Mouse (Mus musculus) thymus, adult 2 months (tissue): ENCODE measurements around the gene Trpv1. TPM values are rescaled to one million over a fixed set of nuclear protein-coding genes. Genes with fewer than 3 reads are reported as not detected.

Source experiments
- DNase-seq: peaks from one replicate; pipeline ENCODE4 v3.0.0; 2021
- H3K27ac ChIP-seq: fragments of 200-500 bp; 2 replicates; pipeline ENCODE4 v1.5.1; 2012; ENCODE audit warnings: low read length, control low read depth; ENCODE audit not compliant: control insufficient read depth, insufficient read depth
- H3K27me3 ChIP-seq: fragments of 200-500 bp; 2 replicates; pipeline ENCODE4 v1.6.1; 2012; ENCODE audit warnings: mild to moderate bottlenecking, low read length, moderate library complexity, mixed read lengths; ENCODE audit not compliant: control insufficient read depth, insufficient read depth
- H3K36me3 ChIP-seq: fragments of 200-500 bp; 2 replicates; pipeline ENCODE4 v1.6.1; 2012; ENCODE audit warnings: mild to moderate bottlenecking, low read length, moderate library complexity; ENCODE audit not compliant: control insufficient read depth, insufficient read depth
- H3K4me1 ChIP-seq: fragments of 200-500 bp; replicated peaks from 2 replicates; pipeline ENCODE4 v1.6.1; 2012; ENCODE audit warnings: low read length; ENCODE audit not compliant: control insufficient read depth, insufficient read depth
- H3K4me3 ChIP-seq: fragments of 200-500 bp; 2 replicates; pipeline ENCODE4 v1.5.1; 2012; ENCODE audit warnings: mild to moderate bottlenecking, low read length, control low read depth, moderate library complexity; ENCODE audit not compliant: control insufficient read depth, insufficient read depth
- CTCF ChIP-seq: fragments of 200-500 bp; IDR thresholded peaks from 2 replicates; pipeline ENCODE4 v1.5.1; 2012; ENCODE audit warnings: mild to moderate bottlenecking, control low read depth, low read length, moderate library complexity, borderline replicate concordance; ENCODE audit not compliant: control insufficient read depth, poor library complexity, insufficient read depth; ENCODE audit errors: extremely low read depth
- POLR2A ChIP-seq: fragments of 200-500 bp; IDR thresholded peaks from 2 replicates; pipeline ENCODE4 v1.6.1; 2012; ENCODE audit warnings: mild to moderate bottlenecking, low read length, control low read depth, moderate library complexity; ENCODE audit not compliant: control insufficient read depth, poor library complexity, insufficient read depth; ENCODE audit errors: extremely low read depth
- WGBS: fragments of 180-500 bp; shearing (Covaris S2); methylation state at CpG from one replicate; pipeline ENCODE4 v1.1.7; 2018; 5-methylcytosine and 5-hydroxymethylcytosine counted together
- polyA plus RNA-seq: library from polyadenylated mRNA; depleted of rRNA; stranded (reverse); fragments of >200 nt; gene quantifications from 2 replicates; pipeline ENCODE4 v1.2.3, GENCODE M21; 2012

Gene Trpv1
- polyA plus RNA-seq, 1 experiment, result 0.16 TPM

- H3K36me3 ChIP-seq, result no peaks in the 10 kb centered on the region
- DNase-seq, result peak; percentile 96
- peaks cover 3% of the 10 kb centered on the region for H3K4me1 ChIP-seq
- no peaks in the 10 kb centered on the region for H3K27me3 ChIP-seq
- no peak within 1 kb of the TSS for H3K27ac ChIP-seq
- WGBS, result under 1% methylated on average over 32 of the region's 32 CpGs
- no peak for TF ChIP-seq POLR2A
- TF ChIP-seq CTCF, result no peak
- H3K4me3 ChIP-seq, result peak within 1 kb of the TSS; percentile 75
These were observed 34.8 kb upstream of the Trpv1 start, which contains the start of gene Shpk for GRCm38 (mm10) chr11:73199230-73199712. Shpk (plus strand) TSS chr11:73199460.

GRCm38 (mm10) chr11:73199879-73200278 lies 34.2 kb upstream of the Trpv1 start:
- H3K27ac ChIP-seq, result no peak overlapping the region
- WGBS, result under 1% methylated on average over 12 of the region's 12 CpGs
- H3K4me1 ChIP-seq, result peaks cover 3% of the 10 kb centered on the region
- H3K36me3 ChIP-seq, result no peaks in the 10 kb centered on the region
- H3K4me3 ChIP-seq, result peak overlapping the region; percentile 75
- peak; percentile 53 for DNase-seq
- TF ChIP-seq CTCF (no peak), POLR2A (no peak)
- no peaks in the 10 kb centered on the region for H3K27me3 ChIP-seq

GRCm38 (mm10) chr11:73201021-73201420 lies 33.1 kb upstream of the Trpv1 start:
- no peak for DNase-seq
- H3K27ac ChIP-seq, result no peak overlapping the region
- WGBS, result 92% methylated on average over 2 of the region's 2 CpGs
- H3K36me3 ChIP-seq, result no peaks in the 10 kb centered on the region
- no peak for TF ChIP-seq POLR2A
- no peak for TF ChIP-seq CTCF
- peaks cover 3% of the 10 kb centered on the region for H3K4me1 ChIP-seq
- no peaks in the 10 kb centered on the region for H3K27me3 ChIP-seq
- no peak overlapping the region for H3K4me3 ChIP-seq

- H3K4me3 ChIP-seq, result no peak overlapping the region
These were observed 32.5 kb upstream of the Trpv1 start for GRCm38 (mm10) chr11:73201597-73201996.

GRCm38 (mm10) chr11:73203895-73204294 lies 30.2 kb upstream of the Trpv1 start:
- 97% methylated on average over 8 of the region's 8 CpGs for WGBS
- Histone ChIP-seq H3K27ac (no peak overlapping the region), H3K4me1 (no peaks in the 10 kb centered on the region), H3K4me3 (no peak overlapping the region), H3K36me3 (no peaks in the 10 kb centered on the region), H3K27me3 (no peaks in the 10 kb centered on the region)
- DNase-seq, result no peak
- TF ChIP-seq POLR2A (no peak), CTCF (no peak)

More at GRCm38 (mm10) chr11:73201597-73201996, 32.5 kb upstream of the Trpv1 start:
- Histone ChIP-seq H3K27me3 (no peaks in the 10 kb centered on the region), H3K4me1 (peaks cover 3% of the 10 kb centered on the region), H3K36me3 (no peaks in the 10 kb centered on the region), H3K27ac (no peak overlapping the region)
- TF ChIP-seq POLR2A, result no peak
- no peak for TF ChIP-seq CTCF
- no peak for DNase-seq
- 65% methylated on average over 4 of the region's 4 CpGs for WGBS

- Histone ChIP-seq H3K36me3 (no peaks in the 10 kb centered on the region), H3K4me1 (no peaks in the 10 kb centered on the region), H3K27ac (no peak overlapping the region), H3K27me3 (no peaks in the 10 kb centered on the region), H3K4me3 (no peak overlapping the region)
- 88% methylated on average over 7 of the region's 7 CpGs for WGBS
- no peak for DNase-seq
- TF ChIP-seq POLR2A (no peak), CTCF (no peak)
These were observed 28.9 kb upstream of the Trpv1 start for GRCm38 (mm10) chr11:73205194-73205593.

GRCm38 (mm10) chr11:73207621-73208020 lies 26.5 kb upstream of the Trpv1 start:
- TF ChIP-seq CTCF (no peak), POLR2A (no peak)
- Histone ChIP-seq H3K27me3 (no peaks in the 10 kb centered on the region), H3K27ac (no peak overlapping the region), H3K36me3 (no peaks in the 10 kb centered on the region), H3K4me3 (no peak overlapping the region), H3K4me1 (no peaks in the 10 kb centered on the region)
- DNase-seq, result peak; percentile 21
- 100% methylated on average over 2 of the region's 2 CpGs for WGBS
